Mouse (Mus musculus) T-helper 2 cell (primary cell): ENCODE results near the gene Hacd3.

Experiments
- in situ Hi-C: fragments of 300-600 bp; cut with MboI, MseI; formaldehyde crosslinking; loops from one replicate; pipeline ENCODE4 v1.15.1; 2025; ENCODE audit warnings: high pct_unique_total_duplicates

Hacd3 gene

GRCm38 (mm10) chr9:64951161-64951657 lies 70.3 kb downstream of the Hacd3 start, which contains the start of gene Slc24a1:
Slc24a1 (minus strand) TSS chr9:64951607.
- in situ Hi-C loops, result no loop called here

GRCm38 (mm10) chr9:64947483-64948095 lies 73.9 kb downstream of the Hacd3 start:
- in situ Hi-C loops, result no loop called here

GRCm38 (mm10) chr9:64943997-64944396 lies 77.5 kb downstream of the Hacd3 start:
- in situ Hi-C loops, result no loop called here

GRCm38 (mm10) chr9:64941650-64942049 lies 79.8 kb downstream of the Hacd3 start:
- in situ Hi-C loops, result no loop called here

GRCm38 (mm10) chr9:64940731-64941346 lies 80.7 kb downstream of the Hacd3 start:
- in situ Hi-C loops, result no loop called here

- in situ Hi-C loops, result no loop called here
These were observed 81.7 kb downstream of the Hacd3 start for GRCm38 (mm10) chr9:64939790-64940189.

- in situ Hi-C loops, result no loop called here
These were observed 82.2 kb downstream of the Hacd3 start for GRCm38 (mm10) chr9:64939281-64939680.

- in situ Hi-C loops, result no loop called here
These were observed 83.0 kb downstream of the Hacd3 start for GRCm38 (mm10) chr9:64938535-64938934.

- in situ Hi-C loops, result no loop called here
These were observed 84.0 kb downstream of the Hacd3 start for GRCm38 (mm10) chr9:64937491-64937890.
